Mouse (Mus musculus) CD8-positive naive resting alpha-beta T cell, adult 2 months (primary cell): ENCODE results near the gene Xiap.

Experiments used
- DNase-seq, 2 experiments: peaks; one replicate each; pipeline ENCODE4 v3.0.0; 2022; ENCODE audit warnings: low read depth in 2 of 2, low spot score in 2 of 2

The Xiap gene

DNA sequence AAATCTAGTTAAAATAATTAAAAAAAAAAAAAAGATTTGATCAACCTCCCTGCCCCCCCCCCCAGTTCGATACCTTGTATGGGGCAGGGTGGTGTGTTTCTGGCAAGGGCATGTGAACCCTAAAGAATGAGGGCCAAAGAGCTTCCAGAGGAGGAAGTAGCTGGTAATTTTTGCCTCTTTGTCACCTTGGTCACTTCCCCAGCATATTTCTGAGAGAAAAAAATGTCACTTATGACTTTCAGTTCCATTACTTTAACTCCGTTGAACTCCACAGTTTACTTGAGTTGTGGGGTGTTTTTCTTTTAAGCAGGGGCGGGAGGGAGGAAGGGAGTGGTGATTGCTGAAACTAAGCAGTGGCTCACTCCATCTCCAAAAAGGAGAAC is 9.4 kb downstream of the Xiap start:
- no peak for DNase-seq

- no peak for DNase-seq
These were observed 28.3 kb downstream of the Xiap start for GRCm38 (mm10) chrX:42087731-42088130.

DNA sequence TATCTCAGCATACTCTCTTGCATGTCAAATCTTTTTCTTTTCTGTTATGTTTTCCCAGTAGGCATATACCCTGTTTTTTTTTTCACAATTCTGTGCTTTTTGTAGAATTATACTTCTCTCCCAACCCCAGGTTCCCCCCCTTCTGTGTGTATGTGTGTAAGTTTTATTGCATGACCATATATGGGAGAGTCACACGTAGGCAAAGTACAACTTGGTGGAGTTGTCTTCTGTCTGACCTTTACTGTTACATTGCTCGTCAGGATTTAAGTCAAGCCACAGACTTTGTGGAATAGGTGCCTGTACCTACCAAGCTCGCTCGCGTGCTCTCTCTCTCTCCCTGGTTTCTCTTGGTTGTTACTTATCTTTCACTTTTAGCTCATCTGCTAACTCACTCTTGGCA is 28.7 kb downstream of the Xiap start:
- DNase-seq, result no peak

DNA sequence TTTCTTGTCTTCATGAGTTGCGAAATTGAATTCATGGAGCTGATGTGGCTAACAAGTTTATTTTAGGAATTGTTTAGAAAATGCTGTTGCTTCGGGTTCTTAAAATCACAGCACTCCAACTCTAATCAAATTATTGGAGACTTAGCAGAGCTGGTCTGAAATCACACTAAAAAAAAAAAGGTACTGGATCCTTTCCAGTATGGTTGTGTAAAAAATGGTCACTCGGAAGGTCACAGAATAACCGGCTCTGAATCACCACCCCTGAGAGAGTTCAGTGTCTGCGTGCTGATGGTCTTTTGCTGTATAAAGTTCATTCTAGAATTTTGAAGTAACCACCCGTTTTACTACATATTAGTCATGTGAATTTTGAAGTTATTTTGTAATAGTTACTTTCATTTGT is 47.7 kb downstream of the Xiap start:
- no peak for DNase-seq

GRCm38 (mm10) chrX:42110585-42110984 is 51.1 kb downstream of the Xiap start:
- no peak for DNase-seq

DNA sequence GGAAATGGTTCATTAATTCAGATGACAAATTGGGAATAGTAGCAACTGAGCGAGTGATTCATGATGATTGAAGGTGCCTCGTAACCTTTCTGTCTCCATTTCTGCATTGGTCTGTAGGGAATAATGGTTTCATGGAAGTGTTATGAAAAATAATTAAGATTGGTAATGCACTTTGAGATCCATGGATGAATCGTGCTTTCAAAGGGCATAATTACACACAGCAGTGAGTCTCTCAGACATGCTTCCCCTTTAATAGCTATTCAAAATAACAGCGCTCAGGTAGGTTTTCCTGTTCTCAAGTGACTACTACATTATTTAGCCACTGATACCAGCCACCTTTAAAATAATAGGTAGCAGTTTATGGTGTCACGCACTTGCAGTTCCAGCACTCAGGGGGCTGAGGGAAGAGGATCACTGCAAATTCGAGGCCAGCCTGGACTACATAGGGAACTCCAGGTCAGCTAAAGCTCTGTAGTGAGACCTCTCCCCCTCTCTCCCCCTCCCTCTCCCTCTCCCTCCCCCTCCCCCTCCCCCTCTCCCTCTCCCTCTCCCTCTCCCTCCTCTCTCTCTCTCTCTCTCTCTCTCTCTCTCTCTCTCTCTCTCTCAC is 60.1 kb downstream of the Xiap start:
- DNase-seq, result no peak

GRCm38 (mm10) chrX:42124963-42125697 is 65.7 kb downstream of the Xiap start:
- no peak for DNase-seq

GRCm38 (mm10) chrX:42139882-42140281 is 80.4 kb downstream of the Xiap start:
- no peak for DNase-seq

- no peak for DNase-seq
These were observed 83.1 kb downstream of the Xiap start for GRCm38 (mm10) chrX:42142620-42143019.

DNA sequence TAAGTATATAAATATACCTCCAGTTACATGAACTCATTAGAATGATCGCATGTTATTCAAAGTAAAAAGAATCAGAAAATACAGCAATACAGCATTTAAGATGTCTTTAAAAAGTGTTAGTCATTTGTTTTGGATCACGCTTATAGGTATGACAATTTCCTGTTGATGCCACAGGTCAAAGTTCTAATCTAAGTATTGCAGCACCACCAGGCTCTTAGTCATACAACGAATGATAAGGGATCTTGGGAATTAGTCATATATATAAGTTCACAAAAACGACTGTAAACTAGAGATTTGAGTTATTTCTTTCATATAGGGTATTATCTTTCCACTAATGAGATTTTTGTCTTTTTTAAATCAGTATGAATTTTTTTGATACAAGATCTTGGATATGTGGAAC is 84.5 kb downstream of the Xiap start:
- DNase-seq, result no peak

DNA sequence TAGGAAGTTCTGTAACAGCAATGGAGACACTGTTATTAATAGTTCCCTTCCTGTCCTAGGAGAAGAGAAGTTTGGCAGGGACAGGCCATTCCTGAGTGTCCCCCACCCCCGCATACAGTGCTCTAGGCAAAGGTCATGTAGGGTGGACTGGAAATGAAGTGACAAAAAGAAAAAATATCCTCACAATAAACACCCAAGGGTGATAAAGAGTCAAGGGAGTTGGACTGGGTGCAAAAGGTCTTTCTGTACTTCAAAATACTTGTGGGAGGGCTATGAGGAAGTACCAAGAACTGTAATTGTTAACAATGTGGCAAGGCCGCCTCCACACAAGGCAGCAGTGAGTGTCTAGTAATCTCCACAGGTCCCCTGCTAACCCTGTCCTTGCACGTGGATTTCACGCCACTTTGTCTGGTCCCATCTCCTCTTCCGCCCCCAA is 88.6 kb downstream of the Xiap start:
- DNase-seq, result peak in 1 of 2 experiments; percentile 8

DNA sequence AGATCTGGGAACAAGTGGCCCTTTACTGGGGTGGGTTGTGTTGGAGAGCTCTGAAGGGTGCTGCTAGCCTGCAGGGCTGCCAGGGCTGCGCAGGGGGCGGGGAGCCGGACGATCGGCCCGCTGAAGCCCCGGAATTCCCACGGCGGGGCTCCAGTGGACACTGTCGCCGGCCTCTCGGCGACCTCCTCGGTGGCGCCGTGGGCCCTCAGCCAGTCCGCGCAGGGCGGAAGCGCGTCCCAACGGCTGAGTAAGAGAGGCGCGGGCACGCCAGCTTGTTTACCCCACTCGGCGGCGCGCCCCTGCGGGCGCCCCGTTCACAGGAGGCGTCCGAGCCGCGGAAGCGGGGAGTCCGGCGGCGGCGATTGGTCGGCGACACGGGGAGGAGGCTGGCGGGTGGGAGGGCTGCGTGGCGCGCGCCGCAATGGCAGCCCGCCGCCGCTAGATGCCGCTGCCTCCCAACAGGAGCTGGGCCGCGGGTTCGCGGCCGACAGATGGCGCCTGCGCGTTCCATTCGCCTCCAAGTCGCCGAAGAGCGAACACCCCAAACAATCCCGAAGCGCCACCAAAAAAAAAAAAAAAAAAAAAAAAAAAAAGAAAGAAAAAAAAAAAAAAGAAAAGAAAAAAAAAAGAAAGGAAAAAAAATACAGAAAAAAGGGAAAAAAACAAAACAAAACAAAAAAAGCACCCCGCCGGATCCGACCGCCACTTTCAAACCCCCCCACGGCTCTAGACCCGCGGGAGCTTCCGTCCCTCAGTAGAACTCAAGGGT is 89.5 kb downstream of the Xiap start, which contains the start of gene Stag2:
Stag2 (plus strand) TSS at position 530 of the 769 bp plus-strand sequence.
- peak; percentile 78 to 79 for DNase-seq

- DNase-seq, result peak; percentile 37 to 44
These were observed 90.3 kb downstream of the Xiap start for GRCm38 (mm10) chrX:42149557-42150345.

DNA sequence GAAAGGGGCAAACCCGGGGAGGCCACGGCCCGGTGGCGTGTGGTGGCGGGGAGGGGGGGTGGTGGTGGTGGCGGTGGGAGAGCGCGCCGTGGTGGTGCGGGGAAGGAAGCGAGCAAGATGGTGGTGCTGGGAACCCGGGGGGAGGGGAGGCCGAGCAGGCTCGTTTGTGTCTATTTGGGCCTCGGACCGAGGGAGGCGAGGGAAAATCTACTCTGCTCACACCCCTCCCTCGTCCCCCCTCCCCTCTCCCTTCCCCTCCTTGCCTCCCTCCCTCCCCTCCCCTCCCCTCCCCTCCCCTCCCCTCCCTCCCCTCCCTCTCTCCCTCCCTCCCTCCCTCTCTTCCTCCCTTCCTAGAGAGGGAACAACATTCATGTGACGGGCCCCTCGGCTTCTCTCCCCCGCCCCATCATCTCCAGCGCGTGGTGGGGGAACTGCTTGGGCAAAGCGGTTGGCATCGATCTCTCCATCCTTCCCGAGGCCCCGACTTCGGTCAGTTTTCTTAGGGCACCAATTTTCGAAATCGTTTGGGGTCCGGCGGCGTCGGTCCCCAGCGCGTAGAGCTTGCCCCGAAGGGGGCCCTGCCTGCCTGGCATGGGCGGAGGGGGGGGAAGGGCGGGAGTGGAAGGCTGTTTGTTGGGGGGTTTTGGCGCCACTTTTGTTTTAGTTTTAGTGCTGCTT is 91.0 kb downstream of the Xiap start:
- DNase-seq, result peak; percentile 42 to 50

DNA sequence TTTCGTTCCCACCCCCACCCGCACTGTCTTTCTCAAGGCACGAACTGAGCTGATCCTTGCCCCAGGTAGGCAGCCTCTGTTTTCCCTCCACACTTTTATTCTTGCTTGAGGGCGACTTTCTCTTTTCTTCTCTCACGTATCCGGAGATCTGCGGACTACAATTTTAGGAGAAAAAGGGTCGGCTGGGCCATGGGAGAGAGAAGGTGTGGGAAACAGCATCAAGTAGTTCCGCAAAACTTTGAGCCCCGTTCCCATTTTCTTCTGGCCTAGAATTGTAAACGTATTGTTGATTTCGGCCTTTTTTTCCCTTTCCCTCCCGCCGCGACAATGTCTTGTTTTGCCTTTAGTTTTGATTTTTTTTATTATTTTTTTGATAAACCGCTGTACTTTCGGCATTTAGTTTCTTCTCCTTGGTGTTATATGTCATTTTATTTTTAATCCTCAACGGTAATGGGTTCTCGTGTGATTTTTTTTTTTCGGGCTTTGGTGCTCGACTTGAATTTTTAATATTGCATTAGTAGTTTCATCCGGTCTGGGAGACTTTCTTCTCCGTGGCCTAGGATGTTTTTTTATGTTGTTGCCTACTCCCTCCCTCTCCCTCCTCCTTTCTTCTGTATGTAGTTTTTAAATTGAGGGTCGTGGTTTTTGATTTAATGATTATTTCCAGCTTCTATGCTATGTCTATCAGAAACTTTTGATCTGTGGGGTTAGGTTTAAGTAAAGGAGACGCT is 91.7 kb downstream of the Xiap start:
- DNase-seq, result no peak

DNA sequence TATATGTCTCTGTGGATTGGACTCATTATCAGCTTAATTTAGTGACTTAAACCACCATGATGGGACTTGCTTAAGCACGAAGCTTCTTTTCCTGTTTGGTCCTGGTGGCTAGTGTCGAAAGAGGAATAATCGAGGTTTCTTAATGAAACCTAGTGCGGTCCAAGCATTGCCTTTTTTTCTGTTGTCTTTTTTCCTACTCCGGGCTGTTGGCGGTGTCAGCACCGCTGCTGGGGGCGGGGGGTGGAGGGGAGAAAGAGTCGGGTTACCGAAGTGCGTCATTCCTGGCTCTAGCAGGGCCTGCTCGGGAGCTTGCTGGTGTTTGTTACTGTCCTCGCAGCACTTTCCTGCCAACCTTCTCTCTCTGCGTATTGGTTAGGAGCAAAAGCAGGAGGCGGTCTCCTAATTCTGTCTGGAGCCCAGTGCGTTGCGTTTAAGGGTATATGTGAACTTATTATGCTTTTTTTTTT is 92.5 kb downstream of the Xiap start:
- peak; percentile 62 to 72 for DNase-seq

DNA sequence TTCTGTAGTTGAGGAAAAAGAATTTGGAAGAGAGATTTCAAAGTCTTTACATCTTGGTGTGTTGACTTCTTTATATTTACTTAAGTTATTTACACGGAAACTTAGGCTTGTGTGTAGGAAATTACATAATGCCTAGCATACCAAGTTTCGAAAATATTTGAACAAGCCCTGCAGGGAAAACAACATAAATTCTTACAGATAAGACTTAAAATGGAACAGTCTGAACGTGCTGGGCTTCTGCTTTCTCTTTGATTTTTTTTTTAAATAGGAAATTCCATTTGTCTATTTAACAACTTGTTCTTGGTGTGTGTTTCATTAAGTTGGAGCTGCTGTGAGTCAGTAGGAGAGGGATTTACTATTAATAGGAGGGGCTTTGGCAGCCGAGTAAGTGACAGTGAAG is 93.6 kb downstream of the Xiap start:
- DNase-seq, result no peak
